Mouse (Mus musculus): Measurements from ENCODE around the gene B3galnt1. TPM values are rescaled to one million over a fixed set of nuclear protein-coding genes. Genes with fewer than 3 reads are reported as not detected.
"Not testable (repeated sequence)": the region's sequence is repeated elsewhere in the genome, so short reads cannot be mapped to it uniquely, and the experiment has no call there.

B3galnt1 gene
- total RNA-seq, 1 experiment: 13.7 TPM

GRCm38 (mm10) chr3:69576715-69577114 lies 22.0 kb downstream of the B3galnt1 start:
- no peaks in the 10 kb centered on the region for H3K9me3 ChIP-seq (ENCODE audit: control insufficient read depth, insufficient read depth, low read depth, low read length)
- H3K4me3 ChIP-seq (ENCODE audit: insufficient read depth in 1 of 2, low read depth in 1 of 2, low read length in 2 of 2, poor library complexity in 1 of 2, severe bottlenecking in 1 of 2): no peak overlapping the region
- DNase-seq (ENCODE audit: low read depth, low spot score): no peak
- H3K36me3 ChIP-seq (ENCODE audit: control insufficient read depth, insufficient read depth, low read length, poor library complexity, severe bottlenecking): peaks cover 6% of the 10 kb centered on the region; the same call in 1 of the 2 replicates
- H3K4me1 ChIP-seq (ENCODE audit: control insufficient read depth in 2 of 2, insufficient read depth in 2 of 2, low read length in 2 of 2, poor library complexity in 1 of 2): no peaks in the 10 kb centered on the region
- in situ Hi-C loops (cut with MboI; ENCODE audit: low sequenced_read_pairs in 2 of 2, unreplicated experiment in 2 of 2): no loop called here
- TF ChIP-seq MAFK (IDR thresholded peaks at IDR 0.05; ENCODE audit: insufficient read depth, low read depth, low read length): no peak
- no peak for TF ChIP-seq CHD2 (IDR thresholded peaks at IDR 0.05; ENCODE audit: low read depth, low read length)
- no peak for TF ChIP-seq HCFC1 (IDR thresholded peaks at IDR 0.05; ENCODE audit: borderline replicate concordance, insufficient read depth, low read length)
- TF ChIP-seq ZNF384 (IDR thresholded peaks at IDR 0.05; ENCODE audit: low read depth, low read length): no peak
- TF ChIP-seq ZC3H11A (IDR thresholded peaks at IDR 0.05; ENCODE audit: borderline replicate concordance, low read depth, low read length): no peak
- H3K9ac ChIP-seq (ENCODE audit: insufficient read depth, low read depth, low read length, poor library complexity, severe bottlenecking): no peak overlapping the region
- no peak overlapping the region for H3K27ac ChIP-seq (ENCODE audit: insufficient read depth, low read depth, low read length, poor library complexity, severe bottlenecking)

- Histone ChIP-seq H3K27ac (ENCODE audit: insufficient read depth, low read depth, low read length, poor library complexity, severe bottlenecking) (no peak overlapping the region), H3K4me1 (ENCODE audit: control insufficient read depth in 2 of 2, insufficient read depth in 2 of 2, low read length in 2 of 2, poor library complexity in 1 of 2) (no peaks in the 10 kb centered on the region), H3K9me3 (ENCODE audit: control insufficient read depth, insufficient read depth, low read depth, low read length) (no peaks in the 10 kb centered on the region), H3K9ac (ENCODE audit: insufficient read depth, low read depth, low read length, poor library complexity, severe bottlenecking) (no peak overlapping the region), H3K4me3 (ENCODE audit: insufficient read depth in 1 of 2, low read depth in 1 of 2, low read length in 2 of 2, poor library complexity in 1 of 2, severe bottlenecking in 1 of 2) (no peak overlapping the region), H3K36me3 (ENCODE audit: control insufficient read depth, insufficient read depth, low read length, poor library complexity, severe bottlenecking) (peaks cover 6% of the 10 kb centered on the region; the same call in 1 of the 2 replicates)
- in situ Hi-C loops (cut with MboI; ENCODE audit: low sequenced_read_pairs in 2 of 2, unreplicated experiment in 2 of 2): no loop called here
- no peak for TF ChIP-seq ZNF384 (IDR thresholded peaks at IDR 0.05; ENCODE audit: low read depth, low read length)
- TF ChIP-seq ZC3H11A (IDR thresholded peaks at IDR 0.05; ENCODE audit: borderline replicate concordance, low read depth, low read length): no peak
- no peak for TF ChIP-seq MAFK (IDR thresholded peaks at IDR 0.05; ENCODE audit: insufficient read depth, low read depth, low read length)
- TF ChIP-seq HCFC1 (IDR thresholded peaks at IDR 0.05; ENCODE audit: borderline replicate concordance, insufficient read depth, low read length): no peak
- TF ChIP-seq CHD2 (IDR thresholded peaks at IDR 0.05; ENCODE audit: low read depth, low read length): no peak
- DNase-seq (ENCODE audit: low read depth, low spot score): no peak
These were observed 23.2 kb downstream of the B3galnt1 start for GRCm38 (mm10) chr3:69575577-69575976.

GRCm38 (mm10) chr3:69572561-69572960 lies 26.2 kb downstream of the B3galnt1 start:
- Histone ChIP-seq H3K9ac (ENCODE audit: insufficient read depth, low read depth, low read length, poor library complexity, severe bottlenecking) (no peak overlapping the region), H3K4me3 (ENCODE audit: insufficient read depth in 1 of 2, low read depth in 1 of 2, low read length in 2 of 2, poor library complexity in 1 of 2, severe bottlenecking in 1 of 2) (no peak overlapping the region), H3K27ac (ENCODE audit: insufficient read depth, low read depth, low read length, poor library complexity, severe bottlenecking) (no peak overlapping the region), H3K4me1 (ENCODE audit: control insufficient read depth in 2 of 2, insufficient read depth in 2 of 2, low read length in 2 of 2, poor library complexity in 1 of 2) (no peaks in the 10 kb centered on the region), H3K9me3 (ENCODE audit: control insufficient read depth, insufficient read depth, low read depth, low read length) (no peaks in the 10 kb centered on the region), H3K36me3 (ENCODE audit: control insufficient read depth, insufficient read depth, low read length, poor library complexity, severe bottlenecking) (peaks cover 4% of the 10 kb centered on the region; the same call in 1 of the 2 replicates)
- in situ Hi-C loops (cut with MboI; ENCODE audit: low sequenced_read_pairs in 2 of 2, unreplicated experiment in 2 of 2): no loop called here
- no peak for TF ChIP-seq ZNF384 (IDR thresholded peaks at IDR 0.05; ENCODE audit: low read depth, low read length)
- TF ChIP-seq ZC3H11A (IDR thresholded peaks at IDR 0.05; ENCODE audit: borderline replicate concordance, low read depth, low read length): no peak
- no peak for TF ChIP-seq HCFC1 (IDR thresholded peaks at IDR 0.05; ENCODE audit: borderline replicate concordance, insufficient read depth, low read length)
- no peak for TF ChIP-seq MAFK (IDR thresholded peaks at IDR 0.05; ENCODE audit: insufficient read depth, low read depth, low read length)
- TF ChIP-seq CHD2 (IDR thresholded peaks at IDR 0.05; ENCODE audit: low read depth, low read length): no peak
- no peak for DNase-seq (ENCODE audit: low read depth, low spot score)

- H3K27ac ChIP-seq (ENCODE audit: insufficient read depth, low read depth, low read length, poor library complexity, severe bottlenecking); H3K4me1 ChIP-seq (ENCODE audit: control insufficient read depth in 2 of 2, insufficient read depth in 2 of 2, low read length in 2 of 2, poor library complexity in 1 of 2); H3K36me3 ChIP-seq (ENCODE audit: control insufficient read depth, insufficient read depth, low read length, poor library complexity, severe bottlenecking); DNase-seq (ENCODE audit: low read depth, low spot score); H3K9ac ChIP-seq (ENCODE audit: insufficient read depth, low read depth, low read length, poor library complexity, severe bottlenecking); H3K9me3 ChIP-seq (ENCODE audit: control insufficient read depth, insufficient read depth, low read depth, low read length); H3K4me3 ChIP-seq (ENCODE audit: insufficient read depth in 1 of 2, low read depth in 1 of 2, low read length in 2 of 2, poor library complexity in 1 of 2, severe bottlenecking in 1 of 2); in situ Hi-C loops (cut with MboI; ENCODE audit: low sequenced_read_pairs in 2 of 2, unreplicated experiment in 2 of 2): not testable (repeated sequence)
These were observed 33.2 kb downstream of the B3galnt1 start for GRCm38 (mm10) chr3:69565586-69565985.

GRCm38 (mm10) chr3:69563406-69563805 lies 35.4 kb downstream of the B3galnt1 start:
- H3K4me1 ChIP-seq (ENCODE audit: control insufficient read depth in 2 of 2, insufficient read depth in 2 of 2, low read length in 2 of 2, poor library complexity in 1 of 2): no peaks in the 10 kb centered on the region; a peak in 1 of 4 replicates
- no peak for DNase-seq (ENCODE audit: low read depth, low spot score)
- H3K27ac ChIP-seq (ENCODE audit: insufficient read depth, low read depth, low read length, poor library complexity, severe bottlenecking): no peak overlapping the region
- no peak overlapping the region for H3K4me3 ChIP-seq (ENCODE audit: insufficient read depth in 1 of 2, low read depth in 1 of 2, low read length in 2 of 2, poor library complexity in 1 of 2, severe bottlenecking in 1 of 2)
- no peaks in the 10 kb centered on the region for H3K9me3 ChIP-seq (ENCODE audit: control insufficient read depth, insufficient read depth, low read depth, low read length)
- in situ Hi-C loops (cut with MboI; ENCODE audit: low sequenced_read_pairs in 2 of 2, unreplicated experiment in 2 of 2): no loop called here
- no peak overlapping the region for H3K9ac ChIP-seq (ENCODE audit: insufficient read depth, low read depth, low read length, poor library complexity, severe bottlenecking)
- H3K36me3 ChIP-seq (ENCODE audit: control insufficient read depth, insufficient read depth, low read length, poor library complexity, severe bottlenecking): no peaks in the 10 kb centered on the region
- TF ChIP-seq CHD2 (IDR thresholded peaks at IDR 0.05; ENCODE audit: low read depth, low read length): no peak
- TF ChIP-seq ZC3H11A (IDR thresholded peaks at IDR 0.05; ENCODE audit: borderline replicate concordance, low read depth, low read length): no peak
- no peak for TF ChIP-seq HCFC1 (IDR thresholded peaks at IDR 0.05; ENCODE audit: borderline replicate concordance, insufficient read depth, low read length)
- TF ChIP-seq ZNF384 (IDR thresholded peaks at IDR 0.05; ENCODE audit: low read depth, low read length): no peak
- TF ChIP-seq MAFK (IDR thresholded peaks at IDR 0.05; ENCODE audit: insufficient read depth, low read depth, low read length): no peak

Measured in ES-E14 (cell line).